Mouse (Mus musculus): ENCODE measurements around the gene Lrch2. TPM values are rescaled to one million over a fixed set of nuclear protein-coding genes. Genes with fewer than 3 reads are reported as not detected.

Gene Lrch2
- not detected for polyA plus RNA-seq (2017; shearing (Covaris generic))

DNA sequence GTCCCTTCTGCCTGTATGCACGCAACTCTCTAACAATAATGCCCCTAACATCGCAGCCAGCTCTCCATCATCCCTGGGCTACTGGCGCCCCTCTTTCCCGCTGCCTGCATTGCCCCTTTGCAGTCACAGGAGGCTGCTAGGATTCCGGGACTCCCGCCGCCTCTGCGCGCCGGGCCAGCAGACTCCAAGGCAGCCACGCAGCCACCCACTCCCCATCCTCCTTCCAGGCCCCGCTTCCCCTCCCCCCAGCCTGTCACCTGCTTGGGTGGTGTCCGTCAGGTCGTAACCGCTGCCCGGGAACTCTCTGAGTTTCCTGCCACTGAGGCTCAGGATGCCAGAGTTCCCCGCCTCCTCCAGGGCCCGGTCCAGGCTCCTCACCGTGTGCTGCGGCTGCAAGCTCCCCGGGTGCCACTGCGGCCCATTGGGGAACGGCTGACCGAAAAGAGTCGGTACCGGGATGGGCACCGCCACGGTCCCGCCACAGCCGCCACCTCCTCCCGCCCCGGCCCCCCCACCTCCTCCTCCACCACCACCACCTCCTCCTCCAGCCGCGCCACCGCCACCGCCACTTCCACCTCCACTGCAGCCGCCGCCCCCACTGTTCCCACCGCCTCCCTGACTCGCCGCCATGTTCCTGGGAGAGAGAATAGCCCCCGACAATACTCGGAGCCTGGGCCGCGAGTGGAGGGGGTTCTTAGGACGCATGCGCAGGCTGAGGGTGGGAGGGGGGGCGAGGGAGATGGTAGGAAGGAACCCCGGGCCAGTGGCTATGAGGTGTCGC, at the start of gene Lrch2:
Gene Lrch2, minus strand, starts transcription at position 661 of the 781 bp plus-strand sequence.

DNA sequence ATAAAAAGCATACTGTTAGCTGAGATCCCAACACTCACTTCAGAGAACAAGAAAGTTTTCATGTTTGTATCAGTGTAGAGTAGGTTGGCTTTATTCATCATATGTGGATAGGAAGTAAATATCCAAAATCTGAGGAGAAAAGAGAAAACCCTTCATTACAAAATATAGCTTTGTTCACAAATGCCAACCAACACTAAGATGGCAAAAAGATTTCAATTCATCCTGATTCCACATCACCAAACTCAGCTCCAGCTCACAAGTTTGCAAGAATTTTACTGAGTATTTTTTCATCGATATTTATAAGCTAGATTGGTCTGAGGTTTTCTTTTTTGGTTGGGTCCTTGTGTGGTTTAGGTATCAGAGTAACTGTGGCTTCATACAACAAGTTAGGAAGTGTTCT, 100.3 kb downstream of the Lrch2 start, which contains the start of gene Vmn1r239-ps:
Gene Vmn1r239-ps, minus strand, starts transcription at position 101 of the 400 bp plus-strand sequence.

DNA sequence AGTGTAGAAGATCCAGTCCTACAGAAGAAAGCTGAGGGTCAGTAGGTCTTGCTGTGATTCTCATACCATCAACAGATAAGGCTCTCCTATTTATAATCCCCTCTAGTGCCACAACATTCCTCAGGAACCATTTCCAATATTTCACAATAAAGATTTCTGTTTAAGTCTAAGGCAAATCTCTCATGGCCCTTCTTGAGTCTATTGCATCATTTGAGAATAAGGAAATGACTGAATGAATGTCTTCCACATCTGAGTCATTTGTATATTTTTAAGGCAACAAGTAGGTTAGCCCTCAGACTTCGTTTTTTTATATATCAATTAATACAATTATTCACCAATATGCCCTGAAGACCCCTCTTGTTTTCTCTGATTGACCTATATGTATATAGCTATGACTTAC, 124.8 kb downstream of the Lrch2 start, which contains the start of gene Il13ra2:
Gene Il13ra2, minus strand, starts transcription at position 64 of the 400 bp plus-strand sequence.

Other genes starting within 250 kb of the Lrch2 start
- not detected for gene Il13ra2, start 124.9 kb downstream of the Lrch2 start, polyA plus RNA-seq (2017; shearing (Covaris generic))
- not detected for gene Vmn1r239-ps, start 100.4 kb downstream of the Lrch2 start, polyA plus RNA-seq (2017; shearing (Covaris generic))
- not detected for gene Gm15128, start 211.9 kb upstream of the Lrch2 start, polyA plus RNA-seq (2017; shearing (Covaris generic))

All from inflammation-experienced regulatory T-cells, adult 16 weeks (primary cell).